Mouse (Mus musculus): Measurements from ENCODE around the gene Ikzf2.

The Ikzf2 gene

GRCm38 (mm10) chr1:69508275-69508674 lies 178.8 kb downstream of the Ikzf2 start:
- no peak for DNase-seq (ENCODE audit: low spot score)

- no peak for DNase-seq (ENCODE audit: low spot score)
Measured at GRCm38 (mm10) chr1:69507513-69507912, 179.5 kb downstream of the Ikzf2 start.

GRCm38 (mm10) chr1:69506615-69507159 lies 180.4 kb downstream of the Ikzf2 start:
- no peak for DNase-seq (ENCODE audit: low spot score)

- no peak for DNase-seq (ENCODE audit: low spot score)
Measured at GRCm38 (mm10) chr1:69506011-69506410, 181.0 kb downstream of the Ikzf2 start.

- no peak for DNase-seq (ENCODE audit: low spot score)
Measured at GRCm38 (mm10) chr1:69500388-69500787, 186.7 kb downstream of the Ikzf2 start.

GRCm38 (mm10) chr1:69499652-69500051 lies 187.4 kb downstream of the Ikzf2 start:
- no peak for DNase-seq (ENCODE audit: low spot score)

- DNase-seq (ENCODE audit: low spot score), result no peak
Measured at GRCm38 (mm10) chr1:69498862-69499306, 188.2 kb downstream of the Ikzf2 start.

- DNase-seq (ENCODE audit: low spot score), result no peak
Measured at GRCm38 (mm10) chr1:69496055-69496454, 191.0 kb downstream of the Ikzf2 start.

- DNase-seq (ENCODE audit: low spot score), result no peak
Measured at GRCm38 (mm10) chr1:69493309-69494047, 193.6 kb downstream of the Ikzf2 start.

GRCm38 (mm10) chr1:69492013-69492412 lies 195.0 kb downstream of the Ikzf2 start:
- no peak for DNase-seq (ENCODE audit: low spot score)

GRCm38 (mm10) chr1:69489026-69489425 lies 198.0 kb downstream of the Ikzf2 start:
- DNase-seq (ENCODE audit: low spot score), result no peak

- DNase-seq (ENCODE audit: low spot score), result no peak
Measured at GRCm38 (mm10) chr1:69488625-69489024, 198.4 kb downstream of the Ikzf2 start.

Data from lung, postnatal 25 days (tissue).